Mouse (Mus musculus): ENCODE data around the gene Aff3. TPM values are rescaled to one million over a fixed set of nuclear protein-coding genes. Genes with fewer than 3 reads are reported as not detected.

Gene Aff3
- polyA plus RNA-seq, 1 experiment: not detected

GRCm38 (mm10) chr1:38212386-38212785, 452.4 kb downstream of the Aff3 start:
- Histone ChIP-seq H3K4me3 (ENCODE audit: insufficient read depth, low read depth, low read length) (no peak overlapping the region), H3K27ac (ENCODE audit: insufficient read depth, low read depth, low read length) (no peak overlapping the region), H3K4me1 (ENCODE audit: control insufficient read depth, insufficient read depth, low read length) (peaks cover 11% of the 10 kb centered on the region)
- TF ChIP-seq CTCF (IDR thresholded peaks at IDR 0.05; ENCODE audit: insufficient read depth, low read depth, low read length) (no peak), POLR2A (IDR thresholded peaks at IDR 0.05; ENCODE audit: insufficient read depth, low read depth, low read length) (no peak)
- WGBS: 77% methylated on average over 5 of the region's 5 CpGs

GRCm38 (mm10) chr1:38202475-38203183, 462.1 kb downstream of the Aff3 start:
- Histone ChIP-seq H3K27ac (ENCODE audit: insufficient read depth, low read depth, low read length) (no peak overlapping the region), H3K4me3 (ENCODE audit: insufficient read depth, low read depth, low read length) (no peak overlapping the region), H3K4me1 (ENCODE audit: control insufficient read depth, insufficient read depth, low read length) (peaks cover 16% of the 10 kb centered on the region)
- TF ChIP-seq CTCF (IDR thresholded peaks at IDR 0.05; ENCODE audit: insufficient read depth, low read depth, low read length) (no peak), POLR2A (IDR thresholded peaks at IDR 0.05; ENCODE audit: insufficient read depth, low read depth, low read length) (no peak)
- 89% methylated on average over 10 of the region's 10 CpGs for WGBS

- H3K27ac ChIP-seq (ENCODE audit: insufficient read depth, low read depth, low read length): no peak overlapping the region
- no peak overlapping the region for H3K4me3 ChIP-seq (ENCODE audit: insufficient read depth, low read depth, low read length)
- H3K4me1 ChIP-seq (ENCODE audit: control insufficient read depth, insufficient read depth, low read length): peaks cover 16% of the 10 kb centered on the region
- 87% methylated on average over 3 of the region's 3 CpGs for WGBS
- TF ChIP-seq CTCF (IDR thresholded peaks at IDR 0.05; ENCODE audit: insufficient read depth, low read depth, low read length): no peak
- TF ChIP-seq POLR2A (IDR thresholded peaks at IDR 0.05; ENCODE audit: insufficient read depth, low read depth, low read length): no peak
Observed at GRCm38 (mm10) chr1:38201796-38202195, 463.0 kb downstream of the Aff3 start.

- no peak overlapping the region for H3K4me3 ChIP-seq (ENCODE audit: insufficient read depth, low read depth, low read length)
- WGBS: 49% methylated on average over 17 of the region's 17 CpGs
- H3K27ac ChIP-seq (ENCODE audit: insufficient read depth, low read depth, low read length): peak overlapping the region; percentile 18
- peaks cover 16% of the 10 kb centered on the region for H3K4me1 ChIP-seq (ENCODE audit: control insufficient read depth, insufficient read depth, low read length)
- no peak for TF ChIP-seq POLR2A (IDR thresholded peaks at IDR 0.05; ENCODE audit: insufficient read depth, low read depth, low read length)
- TF ChIP-seq CTCF (IDR thresholded peaks at IDR 0.05; ENCODE audit: insufficient read depth, low read depth, low read length): no peak
Observed at GRCm38 (mm10) chr1:38199669-38200635, 464.8 kb downstream of the Aff3 start.

GRCm38 (mm10) chr1:38198393-38199029, 466.2 kb downstream of the Aff3 start:
- WGBS: 54% methylated on average over 15 of the region's 15 CpGs
- H3K27ac ChIP-seq (ENCODE audit: insufficient read depth, low read depth, low read length): peak overlapping the region; percentile 37
- peaks cover 16% of the 10 kb centered on the region for H3K4me1 ChIP-seq (ENCODE audit: control insufficient read depth, insufficient read depth, low read length)
- no peak overlapping the region for H3K4me3 ChIP-seq (ENCODE audit: insufficient read depth, low read depth, low read length)
- TF ChIP-seq POLR2A (IDR thresholded peaks at IDR 0.05; ENCODE audit: insufficient read depth, low read depth, low read length) (no peak), CTCF (IDR thresholded peaks at IDR 0.05; ENCODE audit: insufficient read depth, low read depth, low read length) (no peak)

- H3K4me3 ChIP-seq (ENCODE audit: insufficient read depth, low read depth, low read length): no peak overlapping the region
- TF ChIP-seq CTCF (IDR thresholded peaks at IDR 0.05; ENCODE audit: insufficient read depth, low read depth, low read length) (no peak), POLR2A (IDR thresholded peaks at IDR 0.05; ENCODE audit: insufficient read depth, low read depth, low read length) (no peak)
- peaks cover 16% of the 10 kb centered on the region for H3K4me1 ChIP-seq (ENCODE audit: control insufficient read depth, insufficient read depth, low read length)
- no peak overlapping the region for H3K27ac ChIP-seq (ENCODE audit: insufficient read depth, low read depth, low read length)
- 61% methylated on average over 8 of the region's 8 CpGs for WGBS
Observed at GRCm38 (mm10) chr1:38197145-38197682, 467.5 kb downstream of the Aff3 start.

- 61% methylated on average over 3 of the region's 3 CpGs for WGBS
- no peak overlapping the region for H3K27ac ChIP-seq (ENCODE audit: insufficient read depth, low read depth, low read length)
- TF ChIP-seq POLR2A (IDR thresholded peaks at IDR 0.05; ENCODE audit: insufficient read depth, low read depth, low read length) (no peak), CTCF (IDR thresholded peaks at IDR 0.05; ENCODE audit: insufficient read depth, low read depth, low read length) (no peak)
- peaks cover 16% of the 10 kb centered on the region for H3K4me1 ChIP-seq (ENCODE audit: control insufficient read depth, insufficient read depth, low read length)
- H3K4me3 ChIP-seq (ENCODE audit: insufficient read depth, low read depth, low read length): no peak overlapping the region
Observed at GRCm38 (mm10) chr1:38195721-38196120, 469.0 kb downstream of the Aff3 start.

GRCm38 (mm10) chr1:38186227-38186545, 478.6 kb downstream of the Aff3 start:
- WGBS: 96% methylated on average over 5 of the region's 5 CpGs
- H3K27ac ChIP-seq (ENCODE audit: insufficient read depth, low read depth, low read length): no peak overlapping the region
- TF ChIP-seq POLR2A (IDR thresholded peaks at IDR 0.05; ENCODE audit: insufficient read depth, low read depth, low read length) (no peak), CTCF (IDR thresholded peaks at IDR 0.05; ENCODE audit: insufficient read depth, low read depth, low read length) (no peak)
- no peak overlapping the region for H3K4me3 ChIP-seq (ENCODE audit: insufficient read depth, low read depth, low read length)
- no peaks in the 10 kb centered on the region for H3K4me1 ChIP-seq (ENCODE audit: control insufficient read depth, insufficient read depth, low read length)
